Mouse (Mus musculus): ENCODE measurements at regions not wholly inside any gene's neighbourhood (a gene's known extent, or its start where the extent isn't known, plus 50 kb on each side); places are given as distances from the start of the nearest gene placed in this dataset.

GRCm38 (mm10) chr8:126864314-126864948 lies 81.2 kb downstream of the Tomm20 start:
- TF ChIP-seq CTCF (IDR thresholded peaks at IDR 0.05; ENCODE audit: borderline replicate concordance, extremely low read depth, insufficient read depth, insufficient read length) = no peak
- TF ChIP-seq POLR2A (IDR thresholded peaks at IDR 0.05; ENCODE audit: borderline replicate concordance, extremely low read depth, insufficient read depth, insufficient read length, poor library complexity, severe bottlenecking) = no peak
